Mouse (Mus musculus): ENCODE data around the gene Fcna. TPM values are rescaled to one million over a fixed set of nuclear protein-coding genes. Genes with fewer than 3 reads are reported as not detected.

The Fcna gene
- under 1 TPM; 0.09 to 0.51 TPM for polyA plus RNA-seq (2012; fragmentation: generic; extraction: Trizol)

DNA sequence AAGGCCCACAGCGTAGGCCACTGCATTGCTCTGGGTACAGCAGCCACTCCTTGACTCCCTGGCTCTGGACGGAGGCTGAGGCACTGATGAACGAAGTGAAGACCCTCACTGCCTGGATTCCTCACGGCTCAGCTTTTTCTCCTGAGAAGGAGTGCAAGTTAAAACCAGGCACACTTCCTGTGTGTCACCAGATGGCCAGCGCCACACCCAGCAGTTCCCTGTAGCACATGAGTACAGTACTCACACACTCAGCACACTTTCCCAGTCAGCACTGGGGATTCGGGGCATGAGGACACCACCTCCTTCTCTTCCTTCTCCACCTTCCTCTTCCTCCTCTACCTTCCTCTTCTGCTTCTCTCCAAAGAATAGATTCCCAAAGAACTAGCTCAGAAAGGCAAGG, at the start of gene Fcna:
Fcna (minus strand) TSS at position 220 of the 400 bp plus-strand sequence.

DNA sequence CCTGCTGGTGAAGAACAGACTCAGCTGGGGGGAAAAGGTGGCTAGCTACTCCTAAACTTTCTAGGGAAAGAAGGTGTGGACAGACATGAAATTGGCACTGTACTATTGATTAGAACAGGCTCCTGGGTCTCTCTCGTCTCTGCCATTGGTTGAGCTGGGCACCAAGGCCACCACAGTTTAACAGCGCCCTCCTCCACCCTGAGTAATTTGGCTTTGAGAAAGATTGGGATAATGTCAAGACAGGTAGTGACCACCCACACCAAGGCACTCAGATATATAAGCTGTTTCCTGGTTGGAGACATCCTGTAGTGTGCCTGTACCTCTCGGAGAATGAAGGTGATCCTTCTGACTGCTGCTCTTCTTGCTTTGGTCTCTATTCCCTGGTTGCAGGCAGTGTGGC, 48.7 kb upstream of the Fcna start, which contains the start of gene Lcn6:
Lcn6 (plus strand) TSS at position 301 of the 400 bp plus-strand sequence.

DNA sequence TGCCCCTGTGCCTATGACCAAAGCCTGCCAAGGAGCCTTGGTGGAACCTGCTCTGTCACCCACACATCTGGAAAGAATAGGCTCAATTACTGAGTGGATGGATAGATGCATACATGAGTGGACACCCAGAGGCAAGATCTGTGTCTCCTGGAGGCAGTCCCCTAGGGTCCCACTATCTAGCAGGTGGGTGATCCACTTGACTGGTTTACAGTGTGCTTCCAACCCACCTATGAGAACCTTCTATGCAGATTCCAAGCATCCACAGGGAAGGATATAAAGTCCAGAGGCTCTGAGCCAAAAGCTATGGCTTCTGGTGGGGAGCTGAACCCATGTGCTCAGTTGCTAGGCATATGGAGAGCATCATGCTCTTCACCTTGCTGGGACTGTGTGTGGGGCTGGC, 29.8 kb upstream of the Fcna start, which contains the start of gene Lcn5:
Lcn5 (plus strand) TSS at position 301 of the 400 bp plus-strand sequence.

DNA sequence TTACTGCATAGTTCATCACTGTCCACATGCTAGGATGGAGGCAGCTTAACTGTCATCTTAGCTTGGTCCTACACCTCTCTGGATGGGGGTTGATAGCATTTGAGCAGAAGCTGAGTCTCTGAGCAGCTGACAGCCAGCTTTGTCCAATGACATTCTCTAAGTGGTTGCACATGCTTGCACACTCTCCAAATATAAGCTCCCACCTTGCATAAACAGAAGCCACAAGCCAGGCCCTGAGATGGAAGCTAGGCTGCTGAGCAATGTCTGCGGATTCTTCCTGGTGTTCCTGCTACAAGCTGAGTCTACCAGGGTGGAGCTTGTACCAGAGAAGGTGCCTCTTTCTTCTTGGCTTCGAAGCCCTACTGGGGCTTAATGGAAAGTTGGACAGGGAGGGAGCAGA, 25.1 kb upstream of the Fcna start, which contains the start of gene Lcn8:
Lcn8 (plus strand) TSS at position 219 of the 400 bp plus-strand sequence.

DNA sequence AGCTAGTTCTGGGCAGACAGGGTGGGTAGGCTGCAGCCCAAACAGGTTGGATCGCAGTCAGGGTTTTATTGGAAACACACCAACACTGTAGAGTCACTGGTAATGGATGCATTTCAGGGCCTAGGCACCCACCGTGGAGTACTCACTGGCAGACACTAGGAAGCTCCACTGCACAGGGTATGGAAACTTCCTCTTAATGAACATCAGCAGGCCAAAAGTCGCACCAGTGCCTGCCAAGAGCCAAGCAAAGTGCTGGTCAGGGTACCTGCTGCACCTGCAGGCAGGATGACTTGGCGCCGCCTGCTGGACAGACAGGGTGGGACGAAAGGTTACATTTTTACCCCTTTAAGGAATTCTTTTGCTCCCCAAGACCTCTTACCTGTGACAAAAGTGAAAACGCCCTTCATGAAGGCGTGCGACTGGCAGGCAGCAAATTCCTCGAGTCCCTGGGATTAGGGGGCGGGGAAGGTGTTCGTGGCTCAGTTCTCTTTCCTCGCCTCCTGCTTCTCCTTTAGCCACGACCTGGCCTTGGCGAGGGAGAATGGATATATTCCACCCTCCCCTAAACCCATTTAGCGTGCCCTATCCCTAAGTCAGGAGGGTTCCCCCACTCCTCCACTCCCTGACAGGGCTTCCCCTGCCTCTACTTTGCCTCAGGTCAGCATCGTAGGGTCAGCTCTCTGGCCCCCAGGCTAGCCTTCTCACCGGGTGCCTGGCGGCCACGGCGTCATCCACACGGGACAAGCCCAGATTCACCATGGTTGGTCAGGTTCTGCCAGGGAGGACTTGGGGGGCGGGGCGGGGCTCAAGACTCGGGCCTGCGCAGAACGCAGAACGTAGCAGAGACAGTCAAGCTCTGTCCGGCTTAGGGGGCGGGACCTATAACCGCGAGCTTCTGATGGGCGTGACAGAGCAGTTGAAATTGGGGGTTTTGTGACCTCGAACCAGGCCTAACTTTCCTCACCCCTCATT, 6.3 kb downstream of the Fcna start, which contains the start of gene Tmem141:
Tmem141 (minus strand) TSS at position 777 of the 972 bp plus-strand sequence.

DNA sequence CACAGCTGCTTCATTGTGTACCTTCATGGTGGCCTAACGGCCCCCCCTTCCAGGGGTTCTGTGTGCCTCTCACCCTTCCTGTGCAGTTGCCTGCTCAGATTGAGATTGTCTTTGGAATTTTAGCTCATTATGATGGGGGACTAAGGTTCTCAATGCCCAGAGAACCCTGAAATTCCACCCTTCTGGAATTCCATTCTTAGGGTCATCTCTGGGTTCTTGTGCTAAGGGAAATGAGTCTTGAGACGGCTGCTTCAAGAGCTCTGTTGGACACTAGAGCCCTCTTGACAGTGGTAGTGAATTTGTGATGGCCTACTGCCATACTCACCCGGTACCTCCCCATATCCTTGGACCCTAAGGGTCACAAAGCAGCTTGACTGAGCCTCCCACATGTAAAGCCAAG, 10.3 kb downstream of the Fcna start, which contains the start of gene Ccdc183:
Ccdc183 (minus strand) TSS at position 101 of the 400 bp plus-strand sequence.

DNA sequence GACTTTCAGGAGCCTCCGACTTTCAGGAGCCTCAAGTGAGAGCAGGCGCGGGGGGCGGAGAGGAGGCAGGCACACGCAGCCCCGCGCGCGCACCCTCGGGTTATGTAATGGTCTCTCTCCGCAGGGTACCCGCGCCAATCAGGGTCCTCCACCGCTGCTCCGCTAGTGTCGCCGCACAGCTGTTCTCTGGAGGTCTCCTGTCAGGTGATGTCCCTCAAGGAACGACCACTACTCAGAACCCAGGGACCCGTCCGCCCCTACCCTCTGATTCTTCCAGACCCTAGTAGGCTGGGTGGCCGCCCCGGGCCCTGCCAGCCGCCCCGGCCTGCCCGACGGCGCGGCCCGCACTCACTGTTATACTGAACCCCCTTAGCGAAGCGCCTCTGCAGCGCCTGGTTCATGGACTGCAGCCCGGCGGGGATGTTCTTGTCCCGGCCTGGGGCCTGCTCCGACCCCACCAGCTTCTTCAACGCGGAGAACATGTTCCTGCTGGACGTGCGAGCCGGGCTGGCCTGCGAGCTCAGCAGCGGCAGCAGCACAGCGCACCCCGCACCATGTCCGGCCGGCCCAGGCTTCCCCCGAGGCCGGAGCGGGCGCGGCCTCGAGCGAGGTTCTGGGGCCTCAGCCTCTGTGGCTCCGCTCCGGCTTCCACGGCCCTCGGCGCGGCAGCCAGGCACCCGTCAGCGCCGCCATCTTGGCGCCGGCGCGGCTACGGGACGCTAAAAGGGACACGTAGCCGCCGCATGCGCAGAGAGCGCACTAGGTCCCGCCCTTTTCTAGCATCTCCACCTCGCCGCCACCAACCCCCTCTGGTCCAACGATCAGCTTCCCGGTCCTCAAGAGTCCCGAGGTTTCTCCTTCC, 19.8 kb downstream of the Fcna start, which contains the start of gene Rabl6:
Rabl6 (minus strand) TSS at position 761 of the 862 bp plus-strand sequence.

DNA sequence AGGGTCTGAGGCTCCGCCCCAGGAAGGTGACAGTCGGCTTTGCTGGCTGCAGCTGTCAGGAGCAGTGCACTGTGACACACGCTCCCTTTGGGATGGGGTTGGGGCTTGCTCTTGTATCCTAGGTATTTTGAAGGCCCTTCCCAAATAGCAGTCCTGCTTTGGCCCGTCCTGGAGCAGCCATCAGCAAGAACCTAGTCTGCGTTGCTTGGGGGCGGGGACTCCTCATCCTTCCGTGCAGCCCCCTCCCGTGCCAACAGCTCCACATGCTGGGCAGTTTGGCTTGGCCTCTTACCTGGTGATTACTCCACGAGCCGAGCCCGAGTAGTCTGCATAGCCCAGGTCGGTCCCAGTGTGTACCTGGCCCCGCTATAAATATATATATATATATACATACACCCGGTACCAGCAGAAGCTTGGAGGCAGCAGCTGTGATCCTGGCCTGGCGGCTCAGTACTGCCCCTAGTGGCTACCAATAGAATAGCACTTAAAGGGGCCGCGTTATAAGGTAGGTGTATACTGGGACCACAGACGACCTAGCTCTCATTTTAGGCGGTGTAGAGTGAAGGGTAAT, 46.5 kb downstream of the Fcna start, which contains the start of gene Ajm1:
Ajm1 (minus strand) TSS at position 464 of the 571 bp plus-strand sequence.

Other genes with a start within 250 kb of the Fcna start
- under 1 TPM in 1 of 2 experiments, not detected in 1; 0.12 TPM for gene Entpd2, start 232.2 kb downstream of the Fcna start, polyA plus RNA-seq (2012; fragmentation: generic; extraction: Trizol)
- gene Npdc1, start 228.7 kb downstream of the Fcna start, polyA plus RNA-seq (2012; fragmentation: generic; extraction: Trizol) = 100 to 1,000 TPM; 183 to 212 TPM
- gene Fut7, start 204.8 kb downstream of the Fcna start, polyA plus RNA-seq (2012; fragmentation: generic; extraction: Trizol) = under 1 TPM; 0.13 to 0.42 TPM
- gene Abca2, start 199.3 kb downstream of the Fcna start, polyA plus RNA-seq (2012; fragmentation: generic; extraction: Trizol) = 10 to 100 TPM in 1 of 2 experiments, 1 to 10 TPM in 1; 4.8 to 13.4 TPM
- gene Clic3, start 171.2 kb downstream of the Fcna start, polyA plus RNA-seq (2012; fragmentation: generic; extraction: Trizol) = under 1 TPM; 0.15 to 0.94 TPM
- gene Paxx, start 166.9 kb downstream of the Fcna start, polyA plus RNA-seq (2012; fragmentation: generic; extraction: Trizol) = 10 to 100 TPM; 25.6 to 61.9 TPM
- gene Ptgds, start 158.0 kb downstream of the Fcna start, polyA plus RNA-seq (2012; fragmentation: generic; extraction: Trizol) = under 1 TPM; 0.07 to 0.30 TPM
- gene Lcn12, start 134.1 kb downstream of the Fcna start, polyA plus RNA-seq (2012; fragmentation: generic; extraction: Trizol) = not detected
- 10 to 100 TPM; 24.9 to 52.5 TPM for gene Fbxw5, start 127.3 kb downstream of the Fcna start, polyA plus RNA-seq (2012; fragmentation: generic; extraction: Trizol)
- 1 to 10 TPM in 1 of 2 experiments, under 1 TPM in 1; 0.85 to 9.2 TPM for gene C8g, start 126.3 kb downstream of the Fcna start, polyA plus RNA-seq (2012; fragmentation: generic; extraction: Trizol)
- gene Traf2, start 81.1 kb downstream of the Fcna start, polyA plus RNA-seq (2012; fragmentation: generic; extraction: Trizol) = 10 to 100 TPM; 29.4 to 32.2 TPM
- gene Edf1, start 70.2 kb downstream of the Fcna start, polyA plus RNA-seq (2012; fragmentation: generic; extraction: Trizol) = 100 to 1,000 TPM; 602 to 888 TPM
- 1 to 10 TPM in 1 of 2 experiments, under 1 TPM in 1; 0.09 to 1.1 TPM for gene Mamdc4, start 53.2 kb downstream of the Fcna start, polyA plus RNA-seq (2012; fragmentation: generic; extraction: Trizol)
- gene Phpt1, start 52.8 kb downstream of the Fcna start, polyA plus RNA-seq (2012; fragmentation: generic; extraction: Trizol) = 100 to 1,000 TPM; 104 to 192 TPM
- gene Ajm1, start 46.3 kb downstream of the Fcna start, polyA plus RNA-seq (2012; fragmentation: generic; extraction: Trizol) = 1 to 10 TPM in 1 of 2 experiments, under 1 TPM in 1; 0.04 to 1.9 TPM
- 10 to 100 TPM; 38.7 to 57.3 TPM for gene Rabl6, start 19.5 kb downstream of the Fcna start, polyA plus RNA-seq (2012; fragmentation: generic; extraction: Trizol)
- gene Ccdc183, start 10.4 kb downstream of the Fcna start, polyA plus RNA-seq (2012; fragmentation: generic; extraction: Trizol) = 1 to 10 TPM in 1 of 2 experiments, under 1 TPM in 1; 0.82 to 1.3 TPM
- gene Tmem141, start 6.0 kb downstream of the Fcna start, polyA plus RNA-seq (2012; fragmentation: generic; extraction: Trizol) = 1 to 10 TPM; 5.8 to 8.5 TPM
- gene Lcn8, start 25.1 kb upstream of the Fcna start, polyA plus RNA-seq (2012; fragmentation: generic; extraction: Trizol) = not detected
- not detected for gene Lcn5, start 29.9 kb upstream of the Fcna start, polyA plus RNA-seq (2012; fragmentation: generic; extraction: Trizol)
- not detected for gene Lcn6, start 48.8 kb upstream of the Fcna start, polyA plus RNA-seq (2012; fragmentation: generic; extraction: Trizol)
- not detected for gene Lcn10, start 54.7 kb upstream of the Fcna start, polyA plus RNA-seq (2012; fragmentation: generic; extraction: Trizol)
- gene Obp2a, start 72.0 kb upstream of the Fcna start, polyA plus RNA-seq (2012; fragmentation: generic; extraction: Trizol) = not detected
- not detected for gene Bmyc, start 78.7 kb upstream of the Fcna start, polyA plus RNA-seq (2012; fragmentation: generic; extraction: Trizol)
- not detected for gene Obp2b, start 109.0 kb upstream of the Fcna start, polyA plus RNA-seq (2012; fragmentation: generic; extraction: Trizol)
- gene Lcn3, start 137.5 kb upstream of the Fcna start, polyA plus RNA-seq (2012; fragmentation: generic; extraction: Trizol) = not detected
- not detected for gene Lcn11, start 149.0 kb upstream of the Fcna start, polyA plus RNA-seq (2012; fragmentation: generic; extraction: Trizol)
- not detected for gene Gm13539, start 154.2 kb upstream of the Fcna start, polyA plus RNA-seq (2012; fragmentation: generic; extraction: Trizol)
- gene Glt6d1, start 187.8 kb upstream of the Fcna start, polyA plus RNA-seq (2012; fragmentation: generic; extraction: Trizol) = not detected
- not detected for gene Lcn9, start 195.1 kb upstream of the Fcna start, polyA plus RNA-seq (2012; fragmentation: generic; extraction: Trizol)
- gene Sohlh1, start 219.2 kb upstream of the Fcna start, polyA plus RNA-seq (2012; fragmentation: generic; extraction: Trizol) = not detected
- under 1 TPM in 1 of 2 experiments, not detected in 1; 0.06 TPM for gene Kcnt1, start 235.7 kb upstream of the Fcna start, polyA plus RNA-seq (2012; fragmentation: generic; extraction: Trizol)

Data from C3H10T1/2 (cell line).